Mouse (Mus musculus) mesoderm, embryonic 11.5 days (tissue): ENCODE measurements at regions not wholly inside any gene's neighbourhood (a gene's known extent, or its start where the extent isn't known, plus 50 kb on each side); places are given as distances from the start of the nearest gene placed in this dataset.
"Not testable (repeated sequence)": the region's sequence is repeated elsewhere in the genome, so short reads cannot be mapped to it uniquely, and the experiment has no call there.

Experiments
- DNase-seq: peaks from one replicate; pipeline ENCODE4 v3.0.0-alpha.2; 2012; ENCODE audit warnings: low read depth, low spot score

DNA sequence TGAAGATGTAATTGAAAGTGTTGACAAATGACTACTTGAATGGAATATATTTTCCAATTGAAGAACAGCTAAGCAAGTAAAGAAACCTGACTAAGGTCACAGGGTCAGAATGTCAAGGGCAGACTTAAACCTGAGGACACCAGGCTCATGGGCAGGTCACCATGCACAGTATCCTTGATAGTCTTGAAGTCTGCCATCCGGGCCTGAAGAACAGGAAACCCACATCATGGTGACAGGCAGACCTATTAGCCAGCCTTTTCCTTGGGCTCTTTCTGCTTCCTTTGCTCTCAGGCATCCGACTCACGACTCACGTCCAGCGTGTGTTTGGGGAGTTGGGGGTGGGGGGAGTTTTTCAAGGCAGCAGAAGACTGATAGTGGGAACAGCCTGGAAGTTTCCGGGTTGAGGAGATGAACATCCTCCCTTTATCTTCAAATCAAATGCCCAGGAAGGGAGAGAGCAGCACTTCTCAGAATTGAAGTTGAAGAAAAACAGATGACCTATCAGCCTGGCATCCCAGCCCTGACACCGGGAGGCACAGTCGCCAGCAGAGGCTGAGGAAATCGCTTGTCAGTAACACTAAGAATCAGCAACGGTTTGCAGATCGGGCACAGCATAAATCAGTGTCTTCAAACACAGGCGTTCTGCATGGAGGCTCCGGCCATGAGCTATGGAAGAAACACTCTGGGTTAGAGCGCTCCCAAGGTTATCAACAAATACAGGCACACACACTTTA lies 163.5 kb downstream of the Opa1 start:
- DNase-seq: no peak

DNA sequence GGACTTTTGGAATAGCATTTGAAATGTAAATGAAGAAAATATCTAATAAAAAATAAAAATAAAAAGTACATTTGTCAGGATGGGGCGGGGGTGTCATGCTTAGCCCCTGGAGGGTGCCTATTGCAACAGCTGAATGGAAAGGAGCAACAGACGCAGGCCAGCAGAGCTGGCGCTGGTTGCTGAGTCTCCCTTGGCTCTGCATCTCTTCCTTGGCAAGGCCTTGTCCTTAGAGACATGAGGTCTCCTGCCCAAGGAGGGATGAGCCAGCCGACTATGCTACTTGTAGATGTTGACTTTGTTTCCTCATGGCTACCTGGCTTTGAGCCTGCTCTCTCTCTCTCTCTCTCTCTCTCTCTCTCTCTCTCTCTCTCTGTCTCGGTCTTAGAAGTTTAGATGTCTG lies 166.4 kb downstream of the Opa1 start:
- no peak for DNase-seq

DNA sequence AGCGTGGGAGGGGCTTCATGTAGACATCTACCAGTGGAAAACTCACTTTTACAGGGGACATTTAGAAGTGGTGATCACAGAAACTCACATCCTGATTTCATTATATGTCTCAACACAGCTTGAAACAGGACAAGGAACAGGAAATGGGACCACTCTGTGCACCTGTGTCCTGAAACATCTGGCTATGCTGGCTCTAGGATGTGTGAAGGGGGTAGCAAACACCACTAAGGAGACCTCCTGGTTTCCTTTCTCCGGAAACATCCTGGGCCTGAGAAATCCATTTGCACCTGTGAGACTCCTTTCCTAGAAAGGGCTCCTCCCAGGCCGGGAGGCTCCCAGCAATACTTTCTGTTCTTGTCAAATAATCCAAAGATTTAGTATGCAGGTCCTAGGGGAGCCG lies 167.1 kb downstream of the Opa1 start:
- no peak for DNase-seq

DNA sequence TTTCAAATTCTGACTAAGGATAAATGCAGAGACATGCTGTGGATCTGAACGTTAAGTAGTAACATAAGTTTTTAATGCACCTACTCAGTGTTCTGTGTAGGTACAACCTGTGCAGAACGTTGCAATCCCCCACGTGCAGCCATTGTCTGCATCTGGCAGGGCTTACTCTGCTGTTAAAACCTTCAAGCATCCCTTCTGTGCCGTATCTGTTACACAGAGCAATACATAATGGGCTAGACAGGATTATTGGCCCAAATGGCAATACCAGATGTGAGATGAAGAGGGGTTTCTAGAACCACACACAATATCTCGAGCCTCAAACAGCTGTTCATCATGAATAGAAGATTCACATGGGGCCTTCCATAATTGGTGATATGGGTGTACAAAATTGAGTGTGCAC lies 170.0 kb downstream of the Opa1 start:
- DNase-seq: peak; percentile 68

DNA sequence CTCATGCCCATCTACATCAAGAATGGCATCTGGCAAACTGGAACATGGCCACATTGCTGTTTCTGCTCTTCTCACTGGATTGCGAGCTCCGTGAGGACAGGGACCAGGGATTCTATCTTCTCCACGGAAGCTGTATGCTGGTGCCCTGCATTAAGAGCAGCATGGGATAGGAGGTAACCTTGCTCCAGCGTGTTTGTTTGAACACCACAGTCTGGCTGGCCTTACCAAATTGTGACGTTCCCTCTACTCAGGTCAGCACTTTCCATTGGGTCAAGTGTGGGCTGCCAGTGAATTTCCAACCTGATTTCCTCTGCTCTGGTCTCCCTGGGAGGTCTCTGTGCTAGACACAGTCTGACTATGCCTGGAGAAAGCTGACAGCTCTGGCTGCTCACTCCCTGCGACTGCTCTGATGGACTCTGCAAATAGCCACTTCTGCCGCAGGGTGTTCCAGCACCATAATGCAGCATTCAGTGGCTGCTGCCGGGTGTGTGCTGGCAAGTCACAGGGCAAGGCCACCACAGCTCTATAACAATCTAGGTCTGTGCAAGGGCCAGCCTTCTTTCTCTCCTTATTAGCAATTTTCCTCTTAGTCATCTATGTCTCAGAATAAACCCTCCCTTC lies 175.6 kb downstream of the Opa1 start:
- DNase-seq: no peak

DNA sequence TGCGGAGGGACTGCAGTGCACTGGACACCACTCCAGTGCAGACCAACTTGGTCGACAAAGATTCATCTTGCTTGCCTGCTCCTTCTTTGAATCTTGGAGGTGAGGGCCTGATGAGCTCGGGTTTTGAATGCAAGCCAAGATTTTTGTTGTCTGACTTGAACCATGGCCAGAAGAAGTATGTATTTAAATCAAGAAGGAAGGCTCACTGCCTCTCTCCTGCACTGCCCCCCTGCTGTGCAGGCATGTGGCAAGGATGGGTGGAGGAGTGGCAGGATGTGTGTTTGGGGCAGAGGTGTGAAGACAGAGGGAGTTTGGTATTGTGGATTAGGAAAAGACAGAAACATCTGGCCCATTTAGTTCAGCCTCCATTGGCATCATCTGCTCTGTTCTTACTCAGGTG lies 179.1 kb downstream of the Opa1 start:
- no peak for DNase-seq

DNA sequence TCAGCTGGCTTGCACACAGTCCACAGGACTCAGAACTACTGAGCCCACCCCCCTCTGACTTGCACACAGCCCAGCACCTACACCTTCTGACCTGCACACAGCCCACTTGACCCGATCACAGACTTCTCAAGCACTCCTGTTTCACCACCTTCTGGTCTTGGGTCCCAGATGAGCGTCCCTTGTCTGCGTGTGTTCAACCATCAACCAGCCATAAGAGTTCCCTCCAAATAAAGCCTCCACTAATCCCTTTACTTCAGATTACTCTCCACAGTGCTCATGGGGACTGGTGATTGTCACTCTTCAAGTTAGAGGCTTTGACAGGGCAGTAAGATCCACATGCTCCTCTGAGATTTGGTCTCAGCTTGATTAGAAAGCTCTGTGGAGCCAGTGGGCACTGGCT lies 180.3 kb downstream of the Opa1 start:
- DNase-seq: no peak

DNA sequence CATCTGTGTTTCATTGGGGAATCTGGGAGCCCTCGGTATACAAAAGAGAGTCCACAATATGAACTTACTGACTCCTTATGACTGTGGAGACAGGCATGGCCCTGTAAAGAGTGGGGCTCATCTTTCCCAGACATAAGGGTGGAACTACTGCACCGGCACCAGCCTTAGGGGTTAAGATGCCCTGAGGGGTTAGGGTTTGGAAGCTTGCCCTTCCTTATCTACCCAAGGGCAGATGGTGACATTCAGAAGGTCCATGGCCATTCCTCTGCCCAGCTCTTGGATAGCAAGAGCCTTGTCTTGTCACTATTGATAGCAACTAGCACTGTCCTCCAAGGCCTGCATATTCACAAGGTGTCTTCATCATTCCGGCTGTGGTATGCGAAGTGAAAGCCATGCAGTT lies 181.5 kb downstream of the Opa1 start:
- no peak for DNase-seq

DNA sequence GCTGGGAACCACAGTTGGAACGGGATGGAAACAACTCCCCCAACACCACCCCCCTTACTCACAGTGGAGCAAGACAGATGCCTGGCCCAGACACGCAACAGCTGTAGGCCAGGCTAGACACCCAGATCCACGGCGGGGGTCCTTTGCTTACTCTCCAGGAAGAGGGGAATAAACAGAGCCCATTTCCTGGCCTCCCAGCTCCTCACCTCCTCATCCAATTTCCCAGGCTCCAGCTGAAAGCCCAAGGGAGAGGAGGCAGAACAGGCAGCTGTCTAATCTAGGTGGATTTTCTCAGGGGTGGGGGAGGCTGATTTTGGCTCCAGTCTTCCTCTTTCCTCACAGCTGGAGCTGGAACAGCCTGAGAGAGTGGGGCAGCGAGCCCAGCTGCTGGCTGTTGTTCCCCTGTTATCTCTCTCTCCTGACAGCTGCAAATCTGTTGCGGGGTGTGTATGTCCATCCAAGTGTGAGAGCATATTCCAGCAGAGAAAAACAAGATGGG lies 182.7 kb downstream of the Opa1 start:
- DNase-seq: peak; percentile 56

DNA sequence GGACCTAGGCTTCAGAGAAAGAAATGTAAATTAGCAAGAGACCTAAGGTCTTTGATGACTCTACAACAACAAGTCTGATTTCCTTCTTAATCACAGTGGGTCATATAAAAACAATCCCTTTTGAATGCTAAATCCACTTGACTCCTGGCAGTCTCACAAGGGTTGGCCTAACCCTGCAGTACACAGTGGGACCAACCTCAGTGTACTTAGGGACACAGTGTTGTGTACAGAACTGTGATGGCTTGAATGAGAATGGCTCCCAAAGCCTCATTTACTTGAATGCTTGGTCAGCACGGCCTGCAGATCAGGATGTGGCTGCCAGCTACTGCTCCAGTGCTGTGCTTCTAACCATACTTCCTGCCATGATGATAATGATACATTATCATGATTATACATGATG lies 185.2 kb downstream of the Opa1 start:
- DNase-seq: no peak

DNA sequence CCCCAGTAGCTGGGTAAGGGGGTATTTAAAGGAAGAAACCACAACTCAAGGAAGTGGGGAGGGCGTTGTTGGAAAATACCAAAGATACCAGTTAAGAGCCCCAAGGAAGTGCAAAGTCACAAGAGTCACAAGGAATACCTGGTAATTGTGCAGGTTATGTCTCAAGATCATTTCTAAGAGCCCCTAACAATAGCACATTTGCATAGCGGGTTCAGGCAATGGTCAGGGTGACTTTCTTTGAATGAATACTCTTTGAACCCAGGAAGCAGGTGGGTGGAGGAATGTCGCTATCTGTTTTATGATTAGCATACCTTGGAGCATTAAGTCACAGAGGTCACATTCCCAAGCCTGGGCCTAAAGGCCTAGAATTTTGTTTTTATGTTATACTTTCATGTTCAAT lies 186.7 kb downstream of the Opa1 start:
- DNase-seq: not testable (repeated sequence)

DNA sequence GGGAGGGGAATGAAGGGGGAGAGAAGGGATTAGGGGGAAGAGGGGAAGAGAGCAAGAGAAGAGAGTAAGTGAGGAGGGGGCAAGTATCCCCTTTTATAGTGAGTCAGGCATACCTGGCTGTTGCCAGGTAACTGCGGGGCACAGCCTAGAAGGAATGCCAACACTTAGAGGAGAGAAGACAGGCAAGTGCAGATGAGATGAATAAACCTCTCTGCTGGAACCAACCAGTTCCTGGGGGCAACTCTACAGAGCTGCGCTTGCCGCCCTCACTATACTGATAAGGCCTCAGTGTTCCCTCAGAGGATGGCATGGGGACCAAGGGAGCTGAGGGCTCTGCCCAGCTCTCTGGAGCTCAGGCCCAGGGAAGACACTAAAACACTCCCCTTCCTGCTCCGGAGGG lies 192.2 kb downstream of the Opa1 start:
- no peak for DNase-seq

DNA sequence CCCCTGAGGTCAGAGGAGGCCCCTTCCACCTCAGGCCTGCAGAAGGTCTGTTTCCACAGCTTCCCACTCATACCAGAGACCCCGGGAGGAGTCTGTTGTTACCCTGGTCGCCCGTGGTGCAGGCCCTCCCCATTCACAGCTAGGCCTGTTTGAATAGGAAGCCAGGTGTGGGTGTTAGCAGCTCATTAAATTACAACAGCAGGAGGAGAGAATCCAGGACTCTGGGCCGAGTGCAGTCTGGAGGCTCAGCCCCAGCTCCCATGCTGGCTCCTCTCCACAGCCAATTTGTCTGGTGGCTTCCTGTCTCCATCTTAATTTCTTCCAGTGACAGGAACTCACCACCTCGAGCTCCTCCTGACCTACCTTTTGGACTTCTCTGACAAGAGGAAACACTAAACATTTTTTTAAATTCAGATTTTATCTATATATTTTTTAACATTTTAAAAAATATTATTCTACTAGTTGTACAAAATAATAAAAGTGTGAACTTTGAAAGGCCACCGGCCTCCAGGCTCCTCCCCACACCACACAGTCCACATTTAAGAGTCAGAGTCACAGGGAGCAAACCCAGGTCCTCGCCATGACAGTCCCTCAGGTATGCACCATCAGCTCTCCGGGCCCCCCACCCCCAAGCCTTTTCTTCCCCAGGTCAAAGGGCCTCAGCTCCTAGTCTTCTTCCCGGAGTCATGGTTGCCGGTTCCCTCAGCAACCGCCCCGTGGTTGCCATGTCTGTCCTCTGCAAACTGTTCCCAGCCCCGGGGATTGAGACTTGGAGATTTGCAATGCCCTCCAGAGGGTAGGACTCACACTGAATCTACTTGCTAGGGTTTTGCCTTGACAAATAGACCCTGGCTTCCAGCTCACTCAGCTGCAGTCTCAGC lies 192.8 kb downstream of the Opa1 start:
- DNase-seq: no peak

DNA sequence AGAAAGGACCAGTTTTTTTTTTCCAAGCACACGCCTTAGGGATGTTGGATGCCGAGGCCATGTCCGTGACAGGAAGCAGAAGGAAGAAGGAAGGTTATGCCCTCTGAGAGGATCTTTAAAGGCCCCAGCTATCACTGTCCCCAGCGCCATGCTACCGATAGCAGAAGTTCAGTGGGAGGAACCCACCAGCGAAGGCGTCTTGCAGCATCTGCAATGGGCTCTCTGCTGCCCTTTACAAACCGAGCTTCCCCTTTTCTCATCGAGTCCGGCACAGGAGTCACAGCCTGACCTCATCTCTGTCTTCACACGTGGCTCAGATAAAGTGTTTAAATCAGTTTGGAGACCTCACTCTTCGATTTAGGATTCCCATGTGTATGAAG lies 193.5 kb downstream of the Opa1 start:
- DNase-seq: no peak

DNA sequence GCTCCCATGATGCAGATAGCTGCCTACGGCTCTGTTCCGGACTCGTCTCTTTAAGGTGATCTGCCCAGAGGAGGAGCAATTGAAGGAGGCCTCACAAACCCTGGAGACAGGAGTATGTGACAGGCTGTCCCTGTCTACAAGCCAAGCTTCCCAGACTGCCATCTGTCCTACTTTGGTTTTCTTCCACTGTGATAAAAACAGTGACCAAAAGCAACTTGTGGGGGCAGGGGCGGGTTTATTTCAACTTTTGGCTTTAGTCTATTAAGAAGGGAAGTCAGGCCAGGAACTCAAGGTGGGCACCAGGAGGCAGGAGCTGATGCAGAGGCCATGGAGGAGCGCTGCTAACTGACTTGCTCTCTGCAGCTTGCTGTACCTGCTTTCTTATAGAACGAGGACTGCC lies 193.9 kb downstream of the Opa1 start:
- DNase-seq: no peak

DNA sequence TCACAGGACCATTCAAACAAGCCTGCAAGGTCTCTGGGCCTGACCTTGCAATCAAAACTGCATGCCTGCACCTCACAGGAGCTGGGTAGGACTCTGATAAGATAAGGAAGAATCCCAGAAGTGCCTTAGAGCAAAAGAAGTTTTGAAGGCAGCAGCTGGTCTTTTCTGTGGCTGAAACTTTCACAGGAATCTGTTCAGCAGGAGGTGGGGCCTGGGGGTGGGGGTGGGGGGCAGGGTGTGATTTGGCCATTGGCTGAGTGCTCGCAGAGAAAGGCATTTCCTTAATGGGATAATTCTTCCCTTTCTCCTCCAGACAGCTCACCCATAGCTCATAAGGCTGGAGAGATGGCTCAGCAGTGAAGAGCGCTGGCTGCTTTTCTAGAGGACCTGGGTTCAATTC lies 195.8 kb downstream of the Opa1 start:
- DNase-seq: peak; percentile 55

DNA sequence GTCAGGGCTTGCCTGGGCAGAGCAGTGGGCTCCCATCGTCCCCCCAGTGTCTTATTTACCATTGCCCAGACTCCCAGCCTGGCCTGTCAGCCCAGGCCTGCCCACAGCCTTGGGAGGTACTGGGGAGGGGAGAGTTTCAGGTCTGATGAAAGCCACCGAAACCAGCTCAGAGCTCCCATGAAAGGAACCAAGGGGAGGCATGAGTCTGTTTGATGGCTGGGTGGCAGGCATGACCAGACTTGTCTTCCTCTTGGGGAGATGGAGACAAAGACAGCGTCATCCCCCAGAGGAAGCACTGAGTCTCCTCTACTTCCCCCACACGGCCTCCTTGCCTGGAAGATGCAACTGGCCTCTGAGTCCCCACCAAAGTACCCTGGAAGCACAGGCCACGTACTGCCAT lies 196.7 kb downstream of the Opa1 start:
- no peak for DNase-seq

DNA sequence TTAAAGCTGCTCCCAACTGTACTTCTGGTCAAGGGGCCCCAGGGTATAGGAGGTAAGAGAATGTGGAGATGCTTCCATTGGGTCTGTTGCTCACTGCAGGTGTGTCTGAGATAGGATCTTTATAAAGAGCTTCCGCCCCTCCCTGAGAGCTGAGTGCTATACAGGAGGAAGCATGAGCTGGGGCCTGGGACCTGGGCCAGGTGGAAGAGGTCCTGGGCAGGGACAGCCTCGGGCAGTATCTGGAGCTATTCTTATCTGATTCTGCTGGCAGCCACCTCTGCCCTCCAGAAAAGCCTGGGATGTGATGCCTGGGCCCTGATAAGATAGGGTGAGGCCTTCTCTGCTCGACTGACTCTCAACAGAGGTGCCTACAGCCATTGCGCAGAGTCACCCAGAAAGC lies 203.3 kb downstream of the Opa1 start:
- no peak for DNase-seq

DNA sequence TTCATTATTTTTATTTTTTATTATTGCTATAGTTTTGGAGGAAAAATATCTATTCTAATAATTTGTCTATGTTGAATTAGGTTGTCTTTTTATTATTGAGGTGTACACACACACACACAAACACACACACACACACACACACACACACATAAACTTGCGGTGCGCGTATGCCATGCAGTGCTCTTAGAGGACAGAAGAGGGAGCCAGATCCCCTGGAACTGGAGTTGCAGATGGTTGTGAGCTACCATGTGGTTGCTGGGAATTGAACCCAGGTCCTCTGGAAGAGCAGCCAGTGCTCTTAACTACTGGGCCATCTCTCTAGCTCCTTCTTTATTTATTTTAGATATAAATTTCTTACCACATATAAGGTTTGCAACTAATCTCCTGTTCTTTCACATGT lies 206.0 kb downstream of the Opa1 start:
- no peak for DNase-seq

DNA sequence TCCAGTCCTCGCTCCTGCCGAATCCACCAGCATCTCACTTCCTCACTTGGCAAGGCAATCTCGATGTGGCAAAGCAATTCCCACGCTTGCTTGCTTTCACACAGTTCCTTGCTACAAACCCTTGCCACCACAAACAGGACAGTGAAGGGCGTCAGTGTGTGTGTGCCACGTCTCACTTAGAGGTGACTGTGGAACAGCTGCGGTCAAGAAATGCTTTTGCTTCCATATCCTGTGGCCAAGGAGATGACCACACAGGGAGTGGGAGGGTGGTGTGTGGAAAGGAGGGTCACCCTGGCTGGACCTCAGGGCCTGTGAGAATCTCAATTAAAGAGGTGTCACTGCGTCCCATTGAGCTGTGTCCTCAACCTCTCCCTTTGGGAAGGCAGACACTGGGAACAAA lies 207.4 kb downstream of the Opa1 start:
- no peak for DNase-seq

DNA sequence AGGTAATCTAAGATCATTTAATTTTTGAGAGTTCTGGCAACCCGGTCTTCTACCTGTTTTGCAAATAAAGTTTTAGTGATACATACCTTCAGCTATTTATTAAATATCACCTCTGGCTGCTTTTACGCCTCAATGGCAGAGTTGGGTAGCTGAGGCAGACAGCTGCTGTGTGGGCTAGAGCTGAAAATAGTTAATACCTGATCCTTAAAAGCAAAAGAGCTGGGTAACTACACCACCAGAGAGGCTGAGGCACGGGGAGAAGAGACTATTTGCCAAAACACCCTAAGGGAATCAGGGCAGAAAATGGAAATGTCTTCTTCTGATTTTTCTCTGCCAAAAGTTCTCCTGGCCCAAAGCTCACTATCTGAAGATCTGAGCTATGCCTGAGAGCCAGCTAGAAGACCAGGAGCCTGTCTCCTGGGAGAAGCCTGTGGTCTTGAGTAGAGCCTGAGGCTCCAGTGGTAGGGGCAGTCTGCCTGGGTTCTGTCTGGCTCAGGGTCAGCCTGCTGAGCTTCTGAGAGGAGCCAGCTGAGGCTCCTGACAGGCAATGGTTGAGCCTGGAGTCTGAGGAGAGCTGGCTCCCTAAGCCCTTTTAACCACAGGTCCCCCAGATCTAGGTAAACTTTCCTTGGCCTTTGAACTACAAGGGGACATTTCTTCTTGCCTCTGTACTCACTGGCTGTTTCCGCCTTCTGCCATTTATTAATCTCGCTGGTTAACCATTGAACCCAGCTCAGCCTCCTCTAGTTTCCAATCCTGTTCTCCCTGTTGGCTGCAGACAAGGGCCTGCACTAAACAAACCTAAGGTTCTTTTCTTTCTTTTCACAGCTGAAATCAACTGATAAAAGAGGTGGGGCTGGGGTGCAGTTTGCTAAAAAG lies 208.7 kb downstream of the Opa1 start:
- no peak for DNase-seq

DNA sequence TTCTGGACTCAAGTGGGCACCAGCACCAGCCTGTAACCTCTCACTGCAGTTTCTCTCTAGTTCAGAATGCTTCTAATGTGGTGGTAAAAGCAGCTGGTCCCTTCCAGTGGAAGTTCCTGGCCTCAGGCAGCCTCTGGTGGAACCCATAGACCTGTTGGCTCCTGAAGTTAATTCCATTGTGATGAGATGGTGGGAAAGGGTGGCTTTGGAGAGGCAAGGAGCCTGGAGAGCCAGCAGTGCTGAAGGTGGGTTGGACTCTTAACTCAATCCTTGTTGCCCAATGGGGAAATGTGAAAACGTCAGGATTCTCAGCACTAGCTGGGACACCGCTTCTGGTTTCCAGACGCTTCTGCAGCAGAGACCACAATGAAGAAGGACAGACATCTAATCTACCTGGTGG lies 210.9 kb downstream of the Opa1 start:
- DNase-seq: no peak
